Mouse (Mus musculus) testis, adult 2 months (tissue): ENCODE results near the gene Cby1.

Experiments
- CTCF ChIP-seq: fragments of 200-500 bp; IDR thresholded peaks from 2 replicates; pipeline ENCODE4 v1.5.1; 2012; ENCODE audit warnings: low read depth, mild to moderate bottlenecking, inconsistent platforms, low read length, moderate library complexity; ENCODE audit not compliant: control insufficient read depth, insufficient read depth, insufficient replicate concordance
- POLR2A ChIP-seq: fragments of 200-500 bp; IDR thresholded peaks from 2 replicates; pipeline ENCODE4 v1.6.1; 2012; ENCODE audit warnings: low read depth, mild to moderate bottlenecking, inconsistent platforms, low read length, moderate library complexity; ENCODE audit not compliant: control insufficient read depth

GRCm38 (mm10) chr15:79641135-79641817 lies 17.7 kb upstream of the Cby1 start:
- TF ChIP-seq CTCF = no peak
- TF ChIP-seq POLR2A = no peak
